Mouse (Mus musculus) embryonic facial prominence, embryonic 10.5 days (tissue): ENCODE results near the gene Arhgap19. TPM values are rescaled to one million over a fixed set of nuclear protein-coding genes. Genes with fewer than 3 reads are reported as not detected.
A peak's percentile ranks its signal among the peaks of the same experiment; 100 is the strongest.

Source experiments
- DNase-seq: peaks from one replicate; pipeline ENCODE4 v3.0.0-alpha.2; 2017; ENCODE audit warnings: low spot score
- H3K27ac ChIP-seq: fragments of 300-500 bp; sonication (generic); replicated peaks from 2 replicates; pipeline ENCODE4 v1.5.1; 2016; ENCODE audit warnings: mild to moderate bottlenecking
- H3K27me3 ChIP-seq: fragments of 300-500 bp; sonication (generic); replicated peaks from 2 replicates; pipeline ENCODE4 v1.6.1; 2016; ENCODE audit warnings: low read depth, mild to moderate bottlenecking; ENCODE audit not compliant: poor library complexity, severe bottlenecking
- H3K36me3 ChIP-seq: fragments of 300-500 bp; sonication (generic); replicated peaks from 2 replicates; pipeline ENCODE4 v1.6.1; 2016; ENCODE audit warnings: mild to moderate bottlenecking, moderate library complexity
- H3K4me1 ChIP-seq: fragments of 300-500 bp; sonication (generic); 2 replicates; pipeline ENCODE4 v1.6.1; 2016
- H3K4me3 ChIP-seq: fragments of 300-500 bp; sonication (generic); 2 replicates; pipeline ENCODE4 v1.5.1; 2016; ENCODE audit warnings: mild to moderate bottlenecking, moderate library complexity
- H3K9me3 ChIP-seq: fragments of 300-500 bp; sonication (generic); 2 replicates; pipeline ENCODE4 v1.6.1; 2016; ENCODE audit warnings: mild to moderate bottlenecking
- WGBS: fragments of 180-500 bp; shearing (Covaris S2); methylation state at CpG from one replicate; pipeline ENCODE4 v1.1.7; 2016; 5-methylcytosine and 5-hydroxymethylcytosine counted together
- polyA plus RNA-seq: library from polyadenylated mRNA; unstranded; fragments of >200 nt; fragmentation: Nextera tagmentation; extraction: Ambion mirVana; gene quantifications from 2 replicates; pipeline ENCODE4 v1.2.1, GENCODE M21; 2016

Gene Arhgap19
- polyA plus RNA-seq, 1 experiment from 2014 or later = 45.2 TPM

- Histone ChIP-seq H3K4me1 (peaks cover 57% of the 10 kb centered on the region), H3K4me3 (no peak overlapping the region), H3K9me3 (no peaks in the 10 kb centered on the region), H3K36me3 (no peaks in the 10 kb centered on the region), H3K27ac (no peak overlapping the region), H3K27me3 (peaks cover 82% of the 10 kb centered on the region)
- WGBS = 91% methylated on average over 14 of the region's 14 CpGs
- no peak for DNase-seq
Measured at GRCm38 (mm10) chr19:41747436-41747835, 54.4 kb downstream of the Arhgap19 start.

GRCm38 (mm10) chr19:41745941-41746557, 55.8 kb downstream of the Arhgap19 start:
- peak overlapping the region; percentile 31; the same call in 1 of the 2 replicates for H3K27ac ChIP-seq
- H3K36me3 ChIP-seq = no peaks in the 10 kb centered on the region
- no peaks in the 10 kb centered on the region for H3K9me3 ChIP-seq
- DNase-seq = no peak
- peaks cover 84% of the 10 kb centered on the region for H3K27me3 ChIP-seq
- WGBS = 57% methylated on average over 15 of the region's 15 CpGs
- H3K4me1 ChIP-seq = peaks cover 62% of the 10 kb centered on the region
- H3K4me3 ChIP-seq = no peak overlapping the region

- Histone ChIP-seq H3K27ac (peak within 1 kb of the TSS; percentile 77), H3K27me3 (peaks cover 98% of the 10 kb centered on the region), H3K36me3 (no peaks in the 10 kb centered on the region), H3K4me3 (peak within 1 kb of the TSS; percentile 67), H3K4me1 (peaks cover 70% of the 10 kb centered on the region), H3K9me3 (no peaks in the 10 kb centered on the region)
- 1% methylated on average over 44 of the region's 44 CpGs for WGBS
- DNase-seq = peak; percentile 61
Measured at GRCm38 (mm10) chr19:41743396-41743795, 58.5 kb downstream of the Arhgap19 start, which contains the start of gene Slit1. Gene Slit1 (minus strand): TSS chr19:41743665.

- peaks cover 100% of the 10 kb centered on the region for H3K27me3 ChIP-seq
- H3K27ac ChIP-seq = no peak overlapping the region
- no peaks in the 10 kb centered on the region for H3K36me3 ChIP-seq
- H3K4me1 ChIP-seq = peaks cover 64% of the 10 kb centered on the region
- H3K9me3 ChIP-seq = no peaks in the 10 kb centered on the region
- 15% methylated on average over 4 of the region's 4 CpGs for WGBS
- no peak for DNase-seq
- H3K4me3 ChIP-seq = no peak overlapping the region
Measured at GRCm38 (mm10) chr19:41738896-41739295, 63.0 kb downstream of the Arhgap19 start.

GRCm38 (mm10) chr19:41738429-41738805, 63.4 kb downstream of the Arhgap19 start:
- no peaks in the 10 kb centered on the region for H3K9me3 ChIP-seq
- no peak overlapping the region for H3K27ac ChIP-seq
- peak overlapping the region; percentile 36 for H3K4me3 ChIP-seq
- peaks cover 99% of the 10 kb centered on the region for H3K27me3 ChIP-seq
- WGBS = 10% methylated on average over 14 of the region's 14 CpGs
- DNase-seq = no peak
- no peaks in the 10 kb centered on the region for H3K36me3 ChIP-seq
- peaks cover 60% of the 10 kb centered on the region for H3K4me1 ChIP-seq

GRCm38 (mm10) chr19:41737657-41738428, 64.0 kb downstream of the Arhgap19 start:
- no peaks in the 10 kb centered on the region for H3K9me3 ChIP-seq
- H3K27me3 ChIP-seq = peaks cover 99% of the 10 kb centered on the region
- peak; percentile 31 for DNase-seq
- peak overlapping the region; percentile 36 for H3K4me3 ChIP-seq
- WGBS = 4% methylated on average over 18 of the region's 18 CpGs
- H3K27ac ChIP-seq = no peak overlapping the region
- H3K4me1 ChIP-seq = peaks cover 54% of the 10 kb centered on the region
- no peaks in the 10 kb centered on the region for H3K36me3 ChIP-seq

GRCm38 (mm10) chr19:41734685-41735084, 67.2 kb downstream of the Arhgap19 start:
- H3K27me3 ChIP-seq = peaks cover 73% of the 10 kb centered on the region
- H3K27ac ChIP-seq = no peak overlapping the region
- no peak overlapping the region for H3K4me3 ChIP-seq
- WGBS = 20% methylated on average over 10 of the region's 10 CpGs
- DNase-seq = peak; percentile 42
- H3K9me3 ChIP-seq = peaks cover 10% of the 10 kb centered on the region
- H3K36me3 ChIP-seq = no peaks in the 10 kb centered on the region
- H3K4me1 ChIP-seq = peaks cover 34% of the 10 kb centered on the region

- Histone ChIP-seq H3K36me3 (no peaks in the 10 kb centered on the region), H3K27ac (no peak overlapping the region), H3K4me3 (no peak overlapping the region), H3K4me1 (peaks cover 30% of the 10 kb centered on the region), H3K27me3 (peaks cover 12% of the 10 kb centered on the region), H3K9me3 (peaks cover under 1% of the 10 kb centered on the region; the same call in 1 of the 2 replicates)
- 47% methylated on average over 2 of the region's 2 CpGs for WGBS
- no peak for DNase-seq
Measured at GRCm38 (mm10) chr19:41725491-41725890, 76.4 kb downstream of the Arhgap19 start.

GRCm38 (mm10) chr19:41724831-41725470, 76.9 kb downstream of the Arhgap19 start:
- DNase-seq = peak; percentile 71
- Histone ChIP-seq H3K27ac (no peak overlapping the region), H3K4me1 (peaks cover 31% of the 10 kb centered on the region), H3K4me3 (no peak overlapping the region), H3K36me3 (no peaks in the 10 kb centered on the region), H3K27me3 (peaks cover 12% of the 10 kb centered on the region), H3K9me3 (no peaks in the 10 kb centered on the region)
- 36% methylated on average over 9 of the region's 9 CpGs for WGBS

- Histone ChIP-seq H3K9me3 (no peaks in the 10 kb centered on the region), H3K27ac (no peak overlapping the region), H3K27me3 (peaks cover 28% of the 10 kb centered on the region), H3K36me3 (no peaks in the 10 kb centered on the region), H3K4me1 (peaks cover 46% of the 10 kb centered on the region), H3K4me3 (no peak overlapping the region)
- DNase-seq = peak; percentile 32
- WGBS = 37% methylated on average over 2 of the region's 2 CpGs
Measured at GRCm38 (mm10) chr19:41723337-41723736, 78.5 kb downstream of the Arhgap19 start.

- peaks cover 42% of the 10 kb centered on the region for H3K27me3 ChIP-seq
- H3K4me3 ChIP-seq = no peak overlapping the region
- no peak for DNase-seq
- peaks cover 69% of the 10 kb centered on the region for H3K4me1 ChIP-seq
- H3K27ac ChIP-seq = 0 out of 2 replicates have a peak overlapping the region, but pooled peaks have one; percentile 14
- H3K36me3 ChIP-seq = no peaks in the 10 kb centered on the region
- 81% methylated on average over 8 of the region's 8 CpGs for WGBS
- no peaks in the 10 kb centered on the region for H3K9me3 ChIP-seq
Measured at GRCm38 (mm10) chr19:41719436-41719835, 82.4 kb downstream of the Arhgap19 start.
